Mouse (Mus musculus): ENCODE measurements at regions not wholly inside any gene's neighbourhood (a gene's known extent, or its start where the extent isn't known, plus 50 kb on each side); places are given as distances from the start of the nearest gene placed in this dataset.
A peak's percentile ranks its signal among the peaks of the same experiment; 100 is the strongest.
"Not testable (repeated sequence)": the region's sequence is repeated elsewhere in the genome, so short reads cannot be mapped to it uniquely, and the experiment has no call there.

DNA sequence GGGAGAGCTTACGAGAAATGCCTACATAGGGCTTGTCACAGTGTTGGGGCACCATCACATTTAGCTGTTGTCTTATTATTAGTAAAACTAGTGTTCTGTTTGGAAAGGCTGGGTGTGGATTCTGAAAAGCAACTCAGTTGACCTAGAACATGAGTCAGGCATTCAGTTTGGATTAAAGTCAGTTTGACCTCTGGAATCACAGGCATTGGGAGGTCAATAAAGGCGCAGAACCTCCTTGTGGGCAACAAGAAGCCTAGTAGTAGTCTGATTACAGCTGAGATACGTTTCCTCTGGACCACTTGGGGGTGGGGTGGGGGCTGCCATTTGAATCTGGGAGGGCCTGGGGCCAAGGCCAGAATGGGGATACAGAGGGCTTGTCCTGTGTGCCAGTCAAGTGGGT, 52.1 kb upstream of the Map3k1 start:
- no peak for DNase-seq

- no peak for DNase-seq
Measured at GRCm38 (mm10) chr13:111862316-111862715, 53.5 kb upstream of the Map3k1 start.

DNA sequence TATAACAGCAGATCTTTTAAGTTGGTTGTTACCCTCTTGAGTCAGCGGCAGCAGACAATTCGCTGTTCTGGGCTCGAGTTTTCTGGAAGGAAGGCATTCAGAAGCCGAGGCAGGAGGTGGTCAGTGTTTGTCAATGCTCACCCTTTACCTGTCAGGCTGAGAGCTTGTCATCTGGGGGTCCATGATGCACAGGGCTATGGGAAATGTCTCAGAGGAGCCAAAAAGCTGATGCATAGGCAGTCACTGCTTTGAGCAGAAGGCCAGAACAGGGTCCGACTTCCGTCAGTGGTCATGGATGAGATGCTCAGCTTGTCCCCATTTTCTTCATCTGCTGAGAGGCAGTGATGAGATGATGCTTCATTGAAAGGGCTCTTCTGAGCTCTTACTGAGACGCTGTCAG, 57.2 kb upstream of the Map3k1 start:
- no peak for DNase-seq

DNA sequence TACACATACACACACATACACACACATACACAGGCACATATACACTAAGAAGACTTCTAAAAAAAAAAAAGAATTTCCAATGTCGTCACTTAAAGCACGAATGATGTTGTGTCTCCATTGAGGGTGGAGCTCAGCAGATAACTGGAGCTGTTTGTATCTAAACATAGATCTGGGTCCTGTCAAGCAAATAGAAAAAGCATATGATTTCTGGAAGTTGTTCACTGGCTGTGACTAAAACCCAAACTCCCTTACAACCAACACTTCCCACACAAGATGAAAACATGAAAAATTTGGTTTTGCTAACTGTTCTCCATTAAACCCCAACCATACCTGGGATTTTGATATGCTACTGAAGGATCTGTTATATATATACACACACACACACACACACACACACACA, 58.5 kb upstream of the Map3k1 start:
- DNase-seq = no peak

DNA sequence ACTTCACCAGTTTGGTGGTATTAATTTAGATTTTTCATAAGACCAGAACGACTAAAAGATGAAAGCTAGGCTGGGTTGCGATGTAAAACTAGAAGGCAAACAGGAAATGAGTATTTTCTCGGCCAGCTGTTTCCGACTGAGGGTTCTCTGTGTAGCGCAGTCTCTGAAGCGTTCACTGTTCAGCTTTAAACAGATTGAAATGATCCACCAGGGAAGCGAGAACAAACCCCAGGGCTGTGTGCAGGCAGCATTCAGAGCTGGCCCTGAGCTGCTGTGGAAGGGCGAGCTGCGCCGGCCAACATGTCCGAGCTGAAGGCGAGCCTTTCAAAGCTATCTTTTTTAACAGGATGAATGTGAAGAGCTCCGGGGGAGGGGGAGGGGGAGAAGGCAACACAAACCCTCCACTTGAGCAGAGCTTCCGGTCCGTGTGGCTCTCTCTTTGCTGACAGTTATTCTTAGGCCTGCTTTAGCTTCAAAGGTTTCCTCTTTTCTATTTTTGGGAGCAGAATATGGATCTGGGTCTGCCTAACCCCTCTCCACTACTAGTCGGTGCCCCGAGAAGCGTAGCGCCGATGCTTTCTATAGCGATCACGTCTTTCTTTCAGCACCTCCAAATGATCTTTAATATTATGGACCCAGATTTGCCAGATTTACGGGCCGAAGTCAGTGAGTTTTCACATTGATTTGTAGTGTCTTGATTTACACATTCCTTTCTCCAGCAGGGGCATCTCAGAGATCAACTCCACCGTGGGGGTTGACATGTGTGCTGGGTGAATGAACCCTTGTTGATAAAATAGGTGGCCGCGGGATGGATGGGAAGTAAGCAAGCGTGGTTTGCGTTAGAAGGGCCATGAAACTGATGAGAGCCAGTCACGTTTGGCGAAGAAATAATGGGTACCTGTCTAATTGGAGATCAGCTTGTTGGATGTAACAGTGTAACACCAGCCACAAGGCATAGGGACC, 59.3 kb upstream of the Map3k1 start:
- DNase-seq = peak; percentile 69

- DNase-seq = peak; percentile 51
Measured at GRCm38 (mm10) chr13:111868947-111869346, 60.2 kb upstream of the Map3k1 start.

GRCm38 (mm10) chr13:111869771-111870437, 61.1 kb upstream of the Map3k1 start:
- peak; percentile 83 for DNase-seq

GRCm38 (mm10) chr13:111870505-111870904, 61.7 kb upstream of the Map3k1 start:
- DNase-seq = no peak

- no peak for DNase-seq
Measured at GRCm38 (mm10) chr13:111871672-111872410, 63.0 kb upstream of the Map3k1 start.

DNA sequence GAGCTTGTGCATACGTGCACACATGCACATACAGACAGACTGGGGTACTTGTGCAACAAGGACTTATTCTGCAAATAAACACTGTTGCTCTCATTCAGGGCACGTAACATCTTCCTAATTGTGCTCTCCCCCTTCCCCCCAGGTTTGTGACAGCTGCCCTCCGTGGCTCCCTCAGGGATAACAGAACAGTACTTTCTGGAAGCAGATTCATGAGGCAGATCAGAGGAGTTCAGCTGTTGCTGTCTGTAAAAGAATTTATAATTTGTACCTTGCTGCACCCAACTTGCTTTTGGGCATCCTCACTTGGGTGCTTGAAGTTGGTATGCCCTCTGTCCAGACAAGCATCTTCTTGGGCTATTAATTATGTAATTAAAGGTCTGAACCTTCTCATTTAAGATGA, 65.5 kb upstream of the Map3k1 start:
- no peak for DNase-seq

GRCm38 (mm10) chr13:111876404-111876803, 67.6 kb upstream of the Map3k1 start:
- DNase-seq = no peak

DNA sequence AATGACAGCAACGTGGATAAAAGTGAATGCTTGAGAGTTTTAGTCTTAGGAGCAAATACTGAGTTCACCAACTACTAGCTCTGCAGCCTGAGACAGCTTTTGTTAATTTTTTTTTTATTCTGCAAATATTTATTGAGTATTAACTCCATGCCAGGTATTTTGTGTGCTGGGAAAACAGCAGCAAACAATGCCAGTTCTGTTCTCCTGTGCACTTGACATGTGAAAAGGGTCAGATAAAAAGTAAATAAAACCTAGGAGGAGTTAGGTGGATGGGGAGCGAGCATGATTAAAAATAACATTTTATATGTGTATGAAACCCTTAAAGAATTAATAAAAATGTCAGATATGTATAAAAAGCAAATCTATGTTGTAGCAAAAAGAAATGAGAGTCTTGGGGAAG, 68.1 kb upstream of the Map3k1 start:
- no peak for DNase-seq

DNA sequence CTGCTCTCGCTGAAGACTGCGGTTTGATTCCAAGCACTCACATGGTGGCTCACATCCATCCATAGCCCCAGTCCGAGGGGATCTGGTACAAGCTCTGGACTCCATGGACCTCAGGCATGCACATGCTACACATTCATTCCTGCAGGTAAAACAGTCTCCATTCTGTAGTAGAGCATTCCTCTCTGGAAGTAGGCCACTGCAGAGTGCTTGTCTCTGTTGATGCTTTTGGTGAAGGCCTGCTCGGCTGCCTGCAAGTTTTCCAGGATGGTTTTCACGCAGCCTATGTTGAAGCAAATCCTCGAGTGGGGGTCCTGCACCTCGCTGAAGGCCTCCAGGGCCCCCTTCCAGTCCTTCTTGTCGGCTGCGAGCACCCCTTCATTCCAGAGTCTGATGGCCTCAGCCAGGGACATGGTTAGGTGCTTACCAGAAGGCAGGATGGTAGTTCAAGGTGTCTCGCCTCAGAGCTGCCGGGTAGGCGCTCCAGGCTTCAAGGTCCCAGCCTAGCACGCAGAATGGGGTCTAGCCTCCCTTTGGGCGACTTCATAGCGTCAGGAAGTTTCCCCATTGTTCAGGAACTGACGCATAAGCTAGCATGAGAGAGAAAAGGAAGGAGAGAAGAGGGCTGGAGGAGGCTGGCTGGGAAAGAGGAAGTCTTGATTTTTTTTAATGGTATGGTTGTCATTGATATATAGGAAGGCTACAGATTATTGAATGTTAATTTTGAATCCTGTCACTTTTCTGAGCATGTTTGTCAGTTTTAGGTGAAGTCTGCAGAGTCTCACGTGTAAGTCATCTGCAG, 75.2 kb upstream of the Map3k1 start:
- DNase-seq = not testable (repeated sequence)

- DNase-seq = no peak
Measured at GRCm38 (mm10) chr13:111890792-111891191, 82.0 kb upstream of the Map3k1 start.

DNA sequence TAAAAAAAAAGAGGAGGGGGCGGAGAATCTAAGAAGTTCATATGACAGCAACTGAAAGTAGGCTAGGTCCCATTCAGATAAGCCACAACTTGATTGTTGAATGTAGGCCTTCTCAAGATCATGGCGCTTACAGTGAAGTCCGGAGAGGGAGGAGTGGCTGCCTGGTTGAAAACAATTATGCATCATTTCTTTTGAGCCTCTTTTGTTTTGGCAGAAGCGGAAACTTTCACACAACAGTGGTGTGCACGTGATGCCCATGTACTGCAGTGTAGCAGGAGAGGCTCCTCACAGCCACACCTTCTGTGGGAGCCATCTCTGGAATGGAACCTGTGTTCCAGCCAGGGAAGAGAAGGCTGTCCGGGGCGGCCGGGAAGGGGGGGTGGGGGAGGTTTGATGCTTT, 83.3 kb upstream of the Map3k1 start:
- DNase-seq = no peak

DNA sequence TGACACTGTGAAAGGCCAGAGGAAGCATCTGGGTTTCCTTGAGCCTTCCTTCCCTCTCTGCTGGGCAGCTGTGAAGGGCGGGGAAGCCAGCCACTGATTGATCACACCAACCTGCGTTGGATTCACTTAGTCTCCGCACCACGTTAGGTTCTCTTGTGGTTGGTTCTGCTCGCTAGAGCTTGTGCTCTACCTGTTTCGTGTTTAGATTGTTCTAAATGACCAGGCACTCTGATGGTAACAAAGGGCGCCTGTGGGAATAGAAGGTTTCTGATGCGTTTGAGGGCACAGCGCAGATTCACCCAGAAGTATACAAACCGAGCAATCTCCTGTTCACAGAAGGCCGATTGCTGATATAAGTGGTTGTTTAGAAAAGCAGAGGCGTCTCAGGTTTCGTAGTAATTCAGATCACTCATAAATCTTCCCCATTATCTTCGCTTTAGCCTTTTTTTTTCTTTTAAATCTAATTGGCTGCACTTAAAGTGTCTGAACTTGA, 84.5 kb upstream of the Map3k1 start:
- no peak for DNase-seq

GRCm38 (mm10) chr13:111894804-111895478, 86.1 kb upstream of the Map3k1 start:
- DNase-seq = no peak

- no peak for DNase-seq
Measured at GRCm38 (mm10) chr13:111896279-111896678, 87.5 kb upstream of the Map3k1 start.

- DNase-seq = no peak
Measured at GRCm38 (mm10) chr13:111903361-111903760, 94.6 kb upstream of the Map3k1 start.

DNA sequence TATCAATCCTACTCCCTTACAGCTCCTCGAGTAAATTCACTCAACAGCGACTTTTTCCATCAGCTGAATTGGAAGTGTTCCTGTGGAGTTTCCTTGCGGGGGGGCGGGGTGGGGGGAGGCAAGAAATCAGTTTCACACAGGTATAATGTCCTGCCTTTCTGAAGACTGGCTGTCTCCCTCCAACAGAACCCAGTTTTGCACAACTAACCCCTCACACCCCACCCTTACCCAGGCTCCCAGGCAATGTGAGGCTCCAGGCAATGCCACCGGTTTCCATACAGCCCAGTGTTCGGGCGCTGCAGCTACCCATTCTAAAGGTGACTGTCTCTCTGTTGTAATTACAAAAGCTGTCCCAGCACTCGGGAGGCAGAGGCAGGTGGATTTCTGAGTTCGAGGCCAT, 95.1 kb upstream of the Map3k1 start:
- DNase-seq = no peak

- DNase-seq = no peak
Measured at GRCm38 (mm10) chr13:111904616-111905212, 95.9 kb upstream of the Map3k1 start.

All from retina, postnatal 1 day (tissue).